Mouse (Mus musculus): Measurements from ENCODE around the gene Morc2a. TPM values are rescaled to one million over a fixed set of nuclear protein-coding genes. Genes with fewer than 3 reads are reported as not detected.

The Morc2a gene
- total RNA-seq, 1 experiment from 2014 or later, result 44.2 TPM

- ATAC-seq (replicated peaks in 1 of 2; ENCODE audit: insufficient read depth in 1 of 2, low FRiP score in 2 of 2, low TSS enrichment in 1 of 2, low read depth in 1 of 2, poor library complexity in 2 of 2, severe bottlenecking in 2 of 2), result no peak
These were observed 67.7 kb downstream of the Morc2a start for GRCm38 (mm10) chr11:3716662-3717061.

- ATAC-seq (replicated peaks in 1 of 2; ENCODE audit: insufficient read depth in 1 of 2, low FRiP score in 2 of 2, low TSS enrichment in 1 of 2, low read depth in 1 of 2, poor library complexity in 2 of 2, severe bottlenecking in 2 of 2), result no peak
These were observed 73.0 kb downstream of the Morc2a start for GRCm38 (mm10) chr11:3722036-3722435.

GRCm38 (mm10) chr11:3722861-3723260 is 73.9 kb downstream of the Morc2a start:
- ATAC-seq (replicated peaks in 1 of 2; ENCODE audit: insufficient read depth in 1 of 2, low FRiP score in 2 of 2, low TSS enrichment in 1 of 2, low read depth in 1 of 2, poor library complexity in 2 of 2, severe bottlenecking in 2 of 2), result no peak

- no peak for ATAC-seq (replicated peaks in 1 of 2; ENCODE audit: insufficient read depth in 1 of 2, low FRiP score in 2 of 2, low TSS enrichment in 1 of 2, low read depth in 1 of 2, poor library complexity in 2 of 2, severe bottlenecking in 2 of 2)
These were observed 74.9 kb downstream of the Morc2a start for GRCm38 (mm10) chr11:3723910-3724309.

- no peak for ATAC-seq (replicated peaks in 1 of 2; ENCODE audit: insufficient read depth in 1 of 2, low FRiP score in 2 of 2, low TSS enrichment in 1 of 2, low read depth in 1 of 2, poor library complexity in 2 of 2, severe bottlenecking in 2 of 2)
These were observed 75.7 kb downstream of the Morc2a start for GRCm38 (mm10) chr11:3724726-3725125.

GRCm38 (mm10) chr11:3725331-3726054 is 76.5 kb downstream of the Morc2a start:
- ATAC-seq (replicated peaks in 1 of 2; ENCODE audit: insufficient read depth in 1 of 2, low FRiP score in 2 of 2, low TSS enrichment in 1 of 2, low read depth in 1 of 2, poor library complexity in 2 of 2, severe bottlenecking in 2 of 2), result no peak

- ATAC-seq (replicated peaks in 1 of 2; ENCODE audit: insufficient read depth in 1 of 2, low FRiP score in 2 of 2, low TSS enrichment in 1 of 2, low read depth in 1 of 2, poor library complexity in 2 of 2, severe bottlenecking in 2 of 2), result no peak
These were observed 78.6 kb downstream of the Morc2a start for GRCm38 (mm10) chr11:3727438-3728105.

GRCm38 (mm10) chr11:3731469-3731868 is 82.5 kb downstream of the Morc2a start:
- ATAC-seq (replicated peaks in 1 of 2; ENCODE audit: insufficient read depth in 1 of 2, low FRiP score in 2 of 2, low TSS enrichment in 1 of 2, low read depth in 1 of 2, poor library complexity in 2 of 2, severe bottlenecking in 2 of 2), result no peak

- no peak for ATAC-seq (replicated peaks in 1 of 2; ENCODE audit: insufficient read depth in 1 of 2, low FRiP score in 2 of 2, low TSS enrichment in 1 of 2, low read depth in 1 of 2, poor library complexity in 2 of 2, severe bottlenecking in 2 of 2)
These were observed 85.1 kb downstream of the Morc2a start for GRCm38 (mm10) chr11:3733933-3734636.

- ATAC-seq (replicated peaks in 1 of 2; ENCODE audit: insufficient read depth in 1 of 2, low FRiP score in 2 of 2, low TSS enrichment in 1 of 2, low read depth in 1 of 2, poor library complexity in 2 of 2, severe bottlenecking in 2 of 2), result no peak
These were observed 86.7 kb downstream of the Morc2a start for GRCm38 (mm10) chr11:3735715-3736114.

- no peak for ATAC-seq (replicated peaks in 1 of 2; ENCODE audit: insufficient read depth in 1 of 2, low FRiP score in 2 of 2, low TSS enrichment in 1 of 2, low read depth in 1 of 2, poor library complexity in 2 of 2, severe bottlenecking in 2 of 2)
These were observed 89.8 kb downstream of the Morc2a start for GRCm38 (mm10) chr11:3738778-3739177.

Other genes with a start within 250 kb of the Morc2a start
- 18.0 and 23.7 TPM in 2 replicates for gene Limk2, start 240.0 kb upstream of the Morc2a start, total RNA-seq (2017)
- 10.9 and 15.6 TPM in 2 replicates for gene Rnf185, start 196.8 kb upstream of the Morc2a start, total RNA-seq (2017)
- not detected in 2 replicates for gene Pla2g3, start 160.9 kb upstream of the Morc2a start, total RNA-seq (2017)
- 0.19 TPM in 1 of 2 replicates, not detected in the other for gene Inpp5j, start 144.4 kb upstream of the Morc2a start, total RNA-seq (2017)
- gene Selenom, start 134.5 kb upstream of the Morc2a start, total RNA-seq (2017), result 4.8 and 7.6 TPM in 2 replicates
- 6.9 and 9.8 TPM in 2 replicates for gene Smtn, start 108.6 kb upstream of the Morc2a start, total RNA-seq (2017)
- 0.81 TPM in 1 of 2 replicates, not detected in the other for gene Osbp2, start 214.7 kb downstream of the Morc2a start, total RNA-seq (2017)
- 0.31 TPM in 1 of 2 replicates, not detected in the other for gene 4921536K21Rik, start 245.9 kb downstream of the Morc2a start, total RNA-seq (2017)
- 0.79 and 1.3 TPM in 2 replicates for gene Dusp18, start 246.0 kb downstream of the Morc2a start, total RNA-seq (2017)

Measured in hematopoietic stem cell, adult 5-6 weeks (primary cell).